Mouse (Mus musculus) MEL-GATA-1-ER (cell line): ENCODE results near the gene Slc9a6.

ENCODE experiments used
- DNase-seq: peaks from one replicate; pipeline ENCODE4 v3.0.0-alpha.2; 2012; ENCODE audit warnings: low read depth; ENCODE audit errors: extremely low read depth

Slc9a6 gene

GRCm38 (mm10) chrX:56665226-56665973 is 55.8 kb downstream of the Slc9a6 start:
- DNase-seq, result no peak

GRCm38 (mm10) chrX:56667296-56667695 is 57.7 kb downstream of the Slc9a6 start:
- no peak for DNase-seq

- DNase-seq, result no peak
These were observed 58.5 kb downstream of the Slc9a6 start for GRCm38 (mm10) chrX:56668051-56668450.

- DNase-seq, result no peak
These were observed 58.9 kb downstream of the Slc9a6 start for GRCm38 (mm10) chrX:56668501-56668900.

GRCm38 (mm10) chrX:56675556-56675955 is 66.0 kb downstream of the Slc9a6 start:
- DNase-seq, result no peak

GRCm38 (mm10) chrX:56677736-56678135 is 68.2 kb downstream of the Slc9a6 start:
- no peak for DNase-seq

- DNase-seq, result no peak
These were observed 69.5 kb downstream of the Slc9a6 start for GRCm38 (mm10) chrX:56679066-56679465.

GRCm38 (mm10) chrX:56682156-56682720 is 72.7 kb downstream of the Slc9a6 start:
- DNase-seq, result no peak

GRCm38 (mm10) chrX:56683521-56683920 is 74.0 kb downstream of the Slc9a6 start:
- DNase-seq, result no peak

GRCm38 (mm10) chrX:56692554-56692953 is 83.0 kb downstream of the Slc9a6 start:
- no peak for DNase-seq

GRCm38 (mm10) chrX:56694539-56694938 is 85.0 kb downstream of the Slc9a6 start:
- DNase-seq, result no peak

GRCm38 (mm10) chrX:56697199-56697780 is 87.7 kb downstream of the Slc9a6 start:
- DNase-seq, result no peak

GRCm38 (mm10) chrX:56697886-56698285 is 88.3 kb downstream of the Slc9a6 start:
- no peak for DNase-seq

- no peak for DNase-seq
These were observed 91.7 kb downstream of the Slc9a6 start for GRCm38 (mm10) chrX:56701261-56701660.

GRCm38 (mm10) chrX:56703965-56704562 is 94.5 kb downstream of the Slc9a6 start:
- DNase-seq, result no peak

GRCm38 (mm10) chrX:56708592-56709370 is 99.2 kb downstream of the Slc9a6 start:
- no peak for DNase-seq

- no peak for DNase-seq
These were observed 101.0 kb downstream of the Slc9a6 start for GRCm38 (mm10) chrX:56710522-56710921.

GRCm38 (mm10) chrX:56712666-56713065 is 103.1 kb downstream of the Slc9a6 start:
- no peak for DNase-seq
